Mouse (Mus musculus) ES-Bruce4 (cell line): Measurements from ENCODE around the gene Rassf8. TPM values are rescaled to one million over a fixed set of nuclear protein-coding genes. Genes with fewer than 3 reads are reported as not detected.

Experiments used
- H3K27ac ChIP-seq: 2 replicates; pipeline ENCODE4 v1.5.1; 2012; ENCODE audit warnings: low read length, inconsistent platforms; ENCODE audit not compliant: insufficient read depth
- H3K27me3 ChIP-seq: 2 replicates; pipeline ENCODE4 v1.6.1; 2012; ENCODE audit warnings: mild to moderate bottlenecking, low read length, inconsistent platforms; ENCODE audit not compliant: control insufficient read depth, poor library complexity, insufficient read depth, severe bottlenecking
- H3K36me3 ChIP-seq: 2 replicates; pipeline ENCODE4 v1.6.1; 2012; ENCODE audit warnings: inconsistent platforms, mild to moderate bottlenecking, low read length, moderate library complexity; ENCODE audit not compliant: control insufficient read depth, poor library complexity, insufficient read depth, severe bottlenecking
- H3K4me1 ChIP-seq: one replicate; pipeline ENCODE4 v1.8.1; 2011; ENCODE audit warnings: low read length; ENCODE audit not compliant: control insufficient read depth, insufficient read depth
- H3K4me3 ChIP-seq: 2 replicates; pipeline ENCODE4 v1.5.1; 2011; ENCODE audit warnings: low read depth, mild to moderate bottlenecking, low read length
- H3K9ac ChIP-seq: 2 replicates; pipeline ENCODE4 v1.6.1; 2012; ENCODE audit warnings: low read depth, mild to moderate bottlenecking, inconsistent platforms; ENCODE audit not compliant: poor library complexity, severe bottlenecking
- H3K9me3 ChIP-seq: replicated peaks from 2 replicates; pipeline ENCODE4 v1.6.1; 2012; ENCODE audit warnings: mild to moderate bottlenecking, low read length, inconsistent platforms; ENCODE audit not compliant: control insufficient read depth, poor library complexity, insufficient read depth, severe bottlenecking
- CTCF ChIP-seq: IDR thresholded peaks from one replicate; pipeline ENCODE4 v1.8.1; 2011; ENCODE audit warnings: low read depth, low read length
- EP300 ChIP-seq: IDR thresholded peaks from 2 replicates; pipeline ENCODE4 v1.6.1; 2011; ENCODE audit warnings: low read depth, low read length; ENCODE audit not compliant: insufficient read depth
- POLR2A ChIP-seq: IDR thresholded peaks from one replicate; pipeline ENCODE4 v1.8.1; 2011; ENCODE audit warnings: low read length; ENCODE audit not compliant: insufficient read depth
- polyA plus RNA-seq: library from polyadenylated mRNA; stranded (reverse); fragments of >200 nt; gene quantifications from 2 replicates; pipeline ENCODE4 v1.2.4, GENCODE M21; 2011; ENCODE audit warnings: low read depth; ENCODE audit not compliant: missing spikeins, insufficient read depth, insufficient read length

The Rassf8 gene
- polyA plus RNA-seq, 1 experiment: 13.8 TPM

DNA sequence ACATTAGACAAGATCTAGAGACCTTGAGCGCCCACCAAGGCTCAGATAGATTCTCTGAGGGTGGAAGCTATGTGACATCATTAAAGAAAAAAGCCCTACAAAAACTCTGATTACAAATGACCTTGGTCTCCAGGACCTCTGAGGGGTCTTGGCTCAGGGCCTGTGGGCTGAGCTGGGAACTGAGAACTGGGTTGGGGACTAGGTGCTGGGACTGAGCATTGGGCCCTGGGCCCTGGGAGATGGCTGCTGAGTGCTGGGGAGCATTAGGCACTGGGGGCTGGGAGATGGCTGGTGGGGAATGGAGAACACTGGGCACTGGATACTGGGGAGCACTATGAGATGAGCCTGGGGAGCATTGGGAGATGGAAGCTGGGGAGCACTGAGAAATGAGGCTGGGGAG, 99.5 kb downstream of the Rassf8 start:
- Histone ChIP-seq H3K4me1 (no peaks in the 10 kb centered on the region), H3K27me3 (no peaks in the 10 kb centered on the region), H3K27ac (no peak overlapping the region), H3K9ac (no peak overlapping the region), H3K36me3 (no peaks in the 10 kb centered on the region), H3K4me3 (no peak overlapping the region), H3K9me3 (no peaks in the 10 kb centered on the region)
- no peak for TF ChIP-seq CTCF
- no peak for TF ChIP-seq POLR2A
- TF ChIP-seq EP300: no peak

GRCm38 (mm10) chr6:145846948-145847347, 100.4 kb downstream of the Rassf8 start:
- Histone ChIP-seq H3K4me1 (no peaks in the 10 kb centered on the region), H3K9ac (no peak overlapping the region), H3K27ac (no peak overlapping the region), H3K9me3 (no peaks in the 10 kb centered on the region), H3K36me3 (no peaks in the 10 kb centered on the region), H3K4me3 (no peak overlapping the region), H3K27me3 (no peaks in the 10 kb centered on the region)
- no peak for TF ChIP-seq POLR2A
- TF ChIP-seq EP300: no peak
- no peak for TF ChIP-seq CTCF

- H3K27ac ChIP-seq: no peak overlapping the region
These were observed 101.1 kb downstream of the Rassf8 start for GRCm38 (mm10) chr6:145847661-145848060.

DNA sequence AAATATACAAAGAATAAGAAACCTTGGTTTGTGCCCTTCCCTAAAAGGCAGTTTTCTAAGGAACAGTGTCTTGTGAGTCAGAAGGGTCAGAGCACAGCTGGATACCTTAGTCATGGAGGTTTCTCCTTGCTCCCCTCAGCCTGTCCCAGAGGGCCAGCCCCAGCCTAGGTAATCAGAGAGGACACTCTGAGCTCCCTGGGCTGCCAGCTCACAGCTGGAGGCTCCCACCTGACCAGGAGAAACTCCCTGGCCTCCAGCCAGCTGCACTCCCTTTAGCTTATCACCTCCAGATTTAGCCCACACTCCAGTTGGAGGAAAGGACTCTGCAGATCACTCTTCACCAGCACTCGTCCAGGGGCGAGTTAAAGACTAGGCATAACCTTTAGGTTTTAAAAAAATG, 104.2 kb downstream of the Rassf8 start:
- TF ChIP-seq POLR2A: no peak
- peak; percentile 40; the same call in 1 of the 2 replicates for TF ChIP-seq EP300
- no peak for TF ChIP-seq CTCF
- no peak overlapping the region for H3K27ac ChIP-seq
- peaks cover 3% of the 10 kb centered on the region for H3K4me1 ChIP-seq
- H3K27me3 ChIP-seq: no peaks in the 10 kb centered on the region
- no peaks in the 10 kb centered on the region for H3K9me3 ChIP-seq
- H3K4me3 ChIP-seq: no peak overlapping the region
- no peak overlapping the region for H3K9ac ChIP-seq
- no peaks in the 10 kb centered on the region for H3K36me3 ChIP-seq

More at GRCm38 (mm10) chr6:145847661-145848060, 101.1 kb downstream of the Rassf8 start:
- Histone ChIP-seq H3K9me3 (no peaks in the 10 kb centered on the region), H3K36me3 (no peaks in the 10 kb centered on the region), H3K4me3 (no peak overlapping the region), H3K9ac (no peak overlapping the region), H3K4me1 (no peaks in the 10 kb centered on the region), H3K27me3 (no peaks in the 10 kb centered on the region)
- TF ChIP-seq EP300 (no peak), CTCF (no peak), POLR2A (no peak)

DNA sequence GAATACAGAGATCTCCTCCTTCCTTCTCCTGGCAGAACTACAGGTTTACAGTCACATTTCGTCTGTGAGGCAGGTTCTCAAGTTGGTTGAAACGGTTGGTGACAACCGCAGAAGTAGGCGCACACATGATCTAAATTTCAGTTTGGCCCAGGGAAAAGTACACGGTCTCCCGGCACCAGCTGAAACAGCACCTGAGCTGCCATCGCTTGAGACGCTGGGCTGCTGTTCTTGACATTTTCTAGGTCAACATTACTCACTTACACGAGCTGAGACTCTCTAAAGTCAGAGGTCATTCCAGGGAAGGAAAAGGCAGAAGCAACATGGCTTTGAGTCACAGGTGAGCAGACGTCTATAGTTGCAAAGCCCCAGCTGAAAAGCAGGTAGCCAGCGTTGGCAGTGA, 105.4 kb downstream of the Rassf8 start:
- TF ChIP-seq POLR2A (no peak), EP300 (no peak), CTCF (no peak)
- H3K9me3 ChIP-seq: no peaks in the 10 kb centered on the region
- H3K4me1 ChIP-seq: peaks cover 3% of the 10 kb centered on the region
- no peak overlapping the region for H3K4me3 ChIP-seq
- no peak overlapping the region for H3K27ac ChIP-seq
- no peak overlapping the region for H3K9ac ChIP-seq
- no peaks in the 10 kb centered on the region for H3K36me3 ChIP-seq
- H3K27me3 ChIP-seq: no peaks in the 10 kb centered on the region

DNA sequence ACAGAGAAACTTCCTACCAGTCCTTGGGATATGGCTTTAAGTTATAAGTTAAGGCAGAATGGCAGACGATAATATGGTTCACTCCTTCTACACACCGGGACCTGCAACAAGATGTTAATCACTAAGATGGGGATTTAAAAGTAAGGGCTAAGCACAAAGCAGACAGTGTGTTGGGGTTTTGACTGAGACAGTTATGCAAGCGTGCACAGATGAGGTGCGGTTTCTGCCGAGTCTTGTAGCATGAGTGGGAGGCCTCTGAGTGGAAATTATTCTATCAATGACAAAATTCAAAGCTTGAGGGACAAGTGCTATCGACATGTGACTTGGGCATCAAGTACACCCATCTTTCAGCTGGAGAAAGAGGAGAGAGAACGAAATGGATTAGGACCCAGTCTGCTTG, 106.2 kb downstream of the Rassf8 start:
- TF ChIP-seq POLR2A (no peak), EP300 (no peak), CTCF (no peak)
- H3K27me3 ChIP-seq: no peaks in the 10 kb centered on the region
- H3K9me3 ChIP-seq: no peaks in the 10 kb centered on the region
- peaks cover 3% of the 10 kb centered on the region for H3K4me1 ChIP-seq
- H3K27ac ChIP-seq: no peak overlapping the region
- no peak overlapping the region for H3K9ac ChIP-seq
- H3K4me3 ChIP-seq: no peak overlapping the region
- H3K36me3 ChIP-seq: no peaks in the 10 kb centered on the region
